ENCODE assay signal across 8 mouse cellular contexts in the genomic region with DNA sequence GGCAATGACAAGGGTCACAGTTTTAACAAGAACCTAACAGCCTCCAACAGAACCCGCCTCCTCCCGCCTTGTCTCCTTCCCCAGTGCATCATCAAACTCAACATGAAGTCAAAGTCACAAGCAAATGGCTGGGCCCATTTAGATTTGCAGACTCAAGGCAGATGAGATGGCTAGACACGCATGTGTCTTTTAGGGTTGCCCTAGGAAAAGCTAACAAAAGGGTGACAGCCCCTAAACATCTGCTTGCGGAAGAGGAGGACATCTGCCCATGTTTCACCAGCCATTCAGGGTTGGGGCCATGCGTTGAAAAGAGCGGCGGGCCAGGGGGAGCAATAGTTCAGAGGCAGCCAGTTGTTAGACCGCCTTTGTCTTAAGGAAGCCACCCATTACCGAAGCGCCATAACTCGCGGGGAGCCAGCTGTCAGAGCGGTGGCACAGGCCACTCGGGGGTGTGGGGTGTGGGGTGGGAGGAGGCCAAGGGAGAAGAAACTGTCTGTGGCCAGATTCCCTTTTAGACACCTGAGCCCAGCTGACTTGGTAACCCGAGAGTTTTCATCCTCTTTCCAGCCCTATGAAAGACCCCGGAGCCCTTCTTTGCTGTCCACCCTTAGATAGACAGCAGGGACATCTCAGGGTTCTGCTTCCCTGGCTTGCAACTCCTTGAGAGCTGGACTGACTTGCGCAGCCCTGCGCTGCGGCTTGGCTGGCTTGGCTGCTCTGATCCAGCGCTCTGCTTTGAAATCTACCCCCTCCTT. TPM values are rescaled to one million over a fixed set of nuclear protein-coding genes. Genes with fewer than 3 reads are reported as not detected.
DNase-seq lines count a peak whose midpoint lies in the region; ATAC-seq and TF ChIP-seq lines count a peak whose summit lies in the region.
"Had no signal": no experiment of that assay in that cellular context is flagged by ENCODE, and none has a peak within 500 bp of the region (broad histone marks: within the 10 kb centered on the region; RNA-seq: fewer than 3 reads in every experiment).

No protein-coding gene starts in this region.

- DNase-seq in lung, embryonic 14.5 days: peak; percentile 34
- no peak for DNase-seq in lung, postnatal 25 days (ENCODE audit: low spot score)
- DNase-seq in forebrain, embryonic 10.5 days (ENCODE audit: extremely low spot score, low spot score): peak; percentile 23
- no peak for DNase-seq in limb, embryonic 10.5 days (ENCODE audit: low spot score)
- DNase-seq in retina, postnatal 1 day: peak; percentile 54
- no peak for DNase-seq in layer of hippocampus, postnatal 36 days
- DNase-seq in testis, postnatal 10 days (ENCODE audit: low spot score): no peak
- DNase-seq: liver had no signal

- H3K4me1 ChIP-seq in lung, embryonic 14.5 days (ENCODE audit: insufficient read depth): 0 out of 2 replicates have a peak, but pooled peaks cover 5% of the 10 kb centered on the region
- peaks cover 36% of the 10 kb centered on the region for H3K4me1 ChIP-seq in forebrain, embryonic 10.5 days
- H3K4me1 ChIP-seq in limb, embryonic 10.5 days: peaks cover 23% of the 10 kb centered on the region

- H3K27ac ChIP-seq in lung, embryonic 14.5 days (ENCODE audit: low read depth): no peak overlapping the region
- H3K27ac ChIP-seq in forebrain, embryonic 10.5 days: peak overlapping the region; percentile 65; the same call in 1 of the 2 replicates
- H3K27ac ChIP-seq in limb, embryonic 10.5 days: no peak overlapping the region

- H3K27me3 ChIP-seq in lung, embryonic 14.5 days (ENCODE audit: insufficient read depth, low read length): peaks cover 49% of the 10 kb centered on the region
- H3K27me3 ChIP-seq in forebrain, embryonic 10.5 days (ENCODE audit: poor library complexity, severe bottlenecking): peaks cover 75% of the 10 kb centered on the region
- peaks cover 79% of the 10 kb centered on the region for H3K27me3 ChIP-seq in limb, embryonic 10.5 days (ENCODE audit: low read depth, poor library complexity, severe bottlenecking)

- H3K4me3 ChIP-seq in lung, embryonic 14.5 days (ENCODE audit: low read depth, low read length): peak overlapping the region; percentile 53
- peak overlapping the region; percentile 69 for H3K4me3 ChIP-seq in forebrain, embryonic 10.5 days
- peak overlapping the region; percentile 62 for H3K4me3 ChIP-seq in limb, embryonic 10.5 days

- H3K36me3 ChIP-seq in lung, embryonic 14.5 days (ENCODE audit: insufficient read depth): no peaks in the 10 kb centered on the region
- H3K36me3 ChIP-seq in forebrain, embryonic 10.5 days (replicated peaks): no peaks in the 10 kb centered on the region
- H3K36me3 ChIP-seq in limb, embryonic 10.5 days: no peaks in the 10 kb centered on the region

- TF ChIP-seq CTCF in lung, embryonic 14.5 days (IDR thresholded peaks at IDR 0.05; ENCODE audit: low read depth): no peak

- no peaks in the 10 kb centered on the region for H3K9me3 ChIP-seq in lung, embryonic 14.5 days (ENCODE audit: low read depth, low read length)
- no peaks in the 10 kb centered on the region for H3K9me3 ChIP-seq in forebrain, embryonic 10.5 days
- H3K9me3 ChIP-seq in limb, embryonic 10.5 days (replicated peaks): no peaks in the 10 kb centered on the region

- WGBS in lung, embryonic 14.5 days: 22% methylated on average over 20 of the region's 20 CpGs
- 16% methylated on average over 20 of the region's 20 CpGs for WGBS in forebrain, embryonic 10.5 days
- WGBS in limb, embryonic 10.5 days: 12% methylated on average over 20 of the region's 20 CpGs

- H3K4me2 ChIP-seq in lung, embryonic 14.5 days: peak overlapping the region; percentile 98

- H3K9ac ChIP-seq in lung, embryonic 14.5 days: no peak overlapping the region

- ATAC-seq in lung, embryonic 14.5 days (ENCODE audit: insufficient read depth): peak; percentile 37

RNA-seq across cellular contexts. Expression of gene Spock2, which starts 0.5 kb away (rescaled TPM):
- polyA plus RNA-seq in lung, embryonic 14.5 days (2014; fragmentation: Nextera tagmentation; extraction: Ambion mirVana): 1.2 and 1.3 TPM in 2 replicates
- 3.2 and 3.5 TPM in 2 replicates for polyA plus RNA-seq in forebrain, embryonic 10.5 days (2016; fragmentation: Nextera tagmentation; extraction: Ambion mirVana)
- 1.1 and 2.0 TPM in 2 replicates for polyA plus RNA-seq in limb, embryonic 10.5 days (2016; fragmentation: Nextera tagmentation; extraction: Ambion mirVana)
- 100 to 1,000 TPM; 493 to 502 TPM for total RNA-seq in layer of hippocampus, postnatal 36 days (2021)

Comparison
In these comparisons a context has a peak if more than half of its experiments do, and no peak if none do; other contexts are left out.
1. DNase-seq: peak in lung, embryonic 14.5 days (single experiment), forebrain, embryonic 10.5 days (single experiment) and retina, postnatal 1 day (single experiment); none in lung, postnatal 25 days (single experiment), limb, embryonic 10.5 days (single experiment), layer of hippocampus, postnatal 36 days (0 of 2) and testis, postnatal 10 days (single experiment).
2. Peak in every context shown above with its lines, with median percentiles within 50 percentile points of each other: H3K4me3 ChIP-seq.